Mouse (Mus musculus) small intestine, adult 2 months (tissue): ENCODE results near the gene Smarcal1.

Experiments
- CTCF ChIP-seq: fragments of 200-500 bp; IDR thresholded peaks from 2 replicates; pipeline ENCODE4 v1.5.1; 2012; ENCODE audit warnings: low read depth, mild to moderate bottlenecking, control low read depth, inconsistent platforms, low read length, moderate library complexity, mixed read lengths; ENCODE audit not compliant: insufficient replicate concordance, insufficient read length; ENCODE audit errors: extremely low read depth
- POLR2A ChIP-seq: fragments of 200-500 bp; IDR thresholded peaks from 2 replicates; pipeline ENCODE4 v1.6.1; 2012; ENCODE audit warnings: low read depth, mild to moderate bottlenecking, control low read depth, inconsistent platforms, low read length, moderate library complexity

DNA sequence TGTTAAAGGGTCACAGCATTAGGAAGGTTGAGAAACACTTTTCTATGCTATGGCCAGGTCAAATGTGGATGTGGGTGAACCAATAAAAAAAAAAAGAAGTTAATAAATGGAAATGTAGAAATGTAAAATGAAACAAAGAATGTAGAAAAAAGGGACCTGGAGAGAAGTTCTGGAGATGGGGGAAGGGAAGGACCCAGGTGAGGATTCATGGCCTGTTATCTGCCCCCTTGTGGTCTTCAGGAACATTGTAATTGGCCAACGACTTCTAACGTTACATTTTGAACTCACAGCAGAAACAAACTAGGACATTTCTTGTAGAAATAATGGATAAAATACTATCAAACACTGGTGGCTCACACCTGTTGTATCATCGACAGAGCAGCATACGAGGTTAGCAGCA lies 7.9 kb upstream of the Smarcal1 start:
- no peak for TF ChIP-seq CTCF
- TF ChIP-seq POLR2A = no peak
